ENCODE assay signal across 9 mouse cellular contexts in the genomic region with DNA sequence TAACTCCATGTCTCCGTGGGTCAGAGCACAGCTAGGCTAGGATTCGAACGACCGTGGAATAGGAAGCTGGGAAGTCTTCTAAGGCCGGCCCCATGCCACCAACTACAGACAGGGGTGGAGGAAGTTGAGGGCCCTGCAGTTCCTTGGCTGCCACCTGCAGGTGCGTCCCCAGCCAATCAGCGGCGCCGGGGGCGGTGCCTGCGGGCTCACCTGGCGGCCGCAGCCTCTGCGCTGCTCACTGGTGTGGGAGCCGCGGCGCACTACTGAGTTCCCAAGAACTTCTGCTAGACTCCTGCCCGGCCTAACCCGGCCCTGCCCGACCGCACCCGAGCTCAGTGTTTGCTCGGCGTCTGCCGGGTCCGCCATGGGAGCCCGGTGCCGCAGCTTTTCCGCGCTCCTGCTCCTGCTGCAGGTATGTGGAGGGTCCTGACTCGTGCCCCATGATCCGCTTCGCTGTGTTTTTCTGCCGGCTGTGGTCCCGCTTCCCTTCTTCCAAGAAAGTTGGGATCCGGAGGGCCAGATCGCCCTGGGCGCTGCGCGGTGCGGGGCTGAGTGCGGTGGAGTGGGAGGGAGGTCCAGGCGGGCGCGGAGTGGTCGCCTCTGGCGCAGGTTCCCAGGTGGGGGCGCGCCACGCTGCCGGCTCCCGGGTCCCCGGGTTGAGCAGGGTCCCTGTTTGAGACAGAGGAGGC. TPM values are rescaled to one million over a fixed set of nuclear protein-coding genes. Genes with fewer than 3 reads are reported as not detected.
A peak's percentile ranks its signal among the peaks of the same experiment; 100 is the strongest.
DNase-seq lines count a peak whose midpoint lies in the region; ATAC-seq and TF ChIP-seq lines count a peak whose summit lies in the region.
"Had no signal": no experiment of that assay in that cellular context is flagged by ENCODE, and none has a peak within 500 bp of the region (broad histone marks: within the 10 kb centered on the region; RNA-seq: fewer than 3 reads in every experiment).

A gene (plus strand): TSS at position 221 of the 689 bp plus-strand sequence.

- under 1% methylated on average over 49 of the region's 53 CpGs for WGBS in hindbrain, postnatal 0 days
- under 1% methylated on average over 50 of the region's 53 CpGs for WGBS in limb, embryonic 14.5 days
- under 1% methylated on average over 53 of the region's 53 CpGs for WGBS in midbrain, embryonic 13.5 days
- WGBS in stomach, embryonic 16.5 days, result 1% methylated on average over 53 of the region's 53 CpGs

- no peaks in the 10 kb centered on the region for H3K9me3 ChIP-seq in hindbrain, postnatal 0 days (ENCODE audit: low read length)
- H3K9me3 ChIP-seq in limb, embryonic 14.5 days (ENCODE audit: control insufficient read depth, low read length), result no peaks in the 10 kb centered on the region
- H3K9me3 ChIP-seq in midbrain, embryonic 13.5 days, result no peaks in the 10 kb centered on the region
- no peaks in the 10 kb centered on the region for H3K9me3 ChIP-seq in stomach, embryonic 16.5 days (replicated peaks; ENCODE audit: control insufficient read depth, low read length)

- H3K4me3 ChIP-seq in embryonic fibroblast, embryonic 13.5 days (ENCODE audit: insufficient read depth, low read length), result peak within 1 kb of the TSS; percentile 38
- H3K4me3 ChIP-seq in hindbrain, postnatal 0 days (ENCODE audit: low read length), result peak within 1 kb of the TSS; percentile 54
- H3K4me3 ChIP-seq in limb, embryonic 14.5 days (replicated peaks; ENCODE audit: low read length), result peak within 1 kb of the TSS; percentile 47
- peak within 1 kb of the TSS; percentile 56 for H3K4me3 ChIP-seq in midbrain, embryonic 13.5 days (replicated peaks)
- H3K4me3 ChIP-seq in stomach, embryonic 16.5 days (replicated peaks; ENCODE audit: low read length), result peak within 1 kb of the TSS; percentile 66

- H3K27me3 ChIP-seq in hindbrain, postnatal 0 days (ENCODE audit: insufficient read depth, low read length), result peaks cover 33% of the 10 kb centered on the region
- H3K27me3 ChIP-seq in limb, embryonic 14.5 days (ENCODE audit: control insufficient read depth, insufficient read depth, low read length), result peaks cover 55% of the 10 kb centered on the region
- peaks cover 57% of the 10 kb centered on the region for H3K27me3 ChIP-seq in midbrain, embryonic 13.5 days
- peaks cover 23% of the 10 kb centered on the region; the same call in 1 of the 2 replicates for H3K27me3 ChIP-seq in stomach, embryonic 16.5 days (ENCODE audit: control insufficient read depth, insufficient read depth, low read length)

- H3K27ac ChIP-seq in embryonic fibroblast, embryonic 13.5 days (ENCODE audit: insufficient read depth, low read length), result no peak within 1 kb of the TSS
- no peak within 1 kb of the TSS for H3K27ac ChIP-seq in hindbrain, postnatal 0 days
- H3K27ac ChIP-seq in limb, embryonic 14.5 days (replicated peaks; ENCODE audit: low read depth, low read length), result no peak within 1 kb of the TSS
- no peak within 1 kb of the TSS for H3K27ac ChIP-seq in midbrain, embryonic 13.5 days
- H3K27ac ChIP-seq in stomach, embryonic 16.5 days (ENCODE audit: low read length), result peak within 1 kb of the TSS; percentile 93

- ATAC-seq in hindbrain, postnatal 0 days, result peak; percentile 69
- ATAC-seq in limb, embryonic 14.5 days (ENCODE audit: low FRiP score, low read depth), result peak; percentile 53; the same call in 1 of the 2 replicates
- ATAC-seq in midbrain, embryonic 13.5 days, result 0 out of 2 replicates have a peak, but pooled peaks have one; percentile 43
- ATAC-seq in stomach, embryonic 16.5 days (ENCODE audit: insufficient read depth, low FRiP score), result peak; percentile 93

- TF ChIP-seq POLR2A in embryonic fibroblast, embryonic 13.5 days (IDR thresholded peaks at IDR 0.05; ENCODE audit: low read depth, low read length), result no peak
- 0 out of 2 replicates have a peak, but pooled peaks have one; percentile 19 for TF ChIP-seq POLR2A in limb, embryonic 14.5 days (IDR thresholded peaks at IDR 0.05; ENCODE audit: borderline replicate concordance, extremely low read depth, insufficient read depth, insufficient read length)

- H3K4me1 ChIP-seq in embryonic fibroblast, embryonic 13.5 days (ENCODE audit: control insufficient read depth, insufficient read depth, low read length), result 0 out of 2 replicates have a peak, but pooled peaks cover 3% of the 10 kb centered on the region
- H3K4me1 ChIP-seq in hindbrain, postnatal 0 days (ENCODE audit: insufficient read depth, low read length), result 0 out of 2 replicates have a peak, but pooled peaks cover 11% of the 10 kb centered on the region
- peaks cover 11% of the 10 kb centered on the region; the same call in 1 of the 2 replicates for H3K4me1 ChIP-seq in limb, embryonic 14.5 days (ENCODE audit: control insufficient read depth, insufficient read depth, low read length)
- H3K4me1 ChIP-seq in midbrain, embryonic 13.5 days (replicated peaks), result peaks cover 15% of the 10 kb centered on the region
- H3K4me1 ChIP-seq in stomach, embryonic 16.5 days (ENCODE audit: control insufficient read depth, insufficient read depth, low read length), result peaks cover 7% of the 10 kb centered on the region; the same call in 1 of the 2 replicates

- DNase-seq in adrenal gland, adult (ENCODE audit: inconsistent age in 2 of 2, low spot score in 1 of 2), result peak; percentile 19 to 45
- no peak for DNase-seq in adrenal gland, postnatal 4 days (ENCODE audit: low spot score in 2 of 2)
- peak; percentile 95 for DNase-seq in WW6 (ENCODE audit: low read depth, low spot score)
- DNase-seq in hindbrain, postnatal 0 days (ENCODE audit: low spot score), result peak; percentile 55
- DNase-seq in limb, embryonic 14.5 days (ENCODE audit: low spot score), result peak; percentile 41

- H3K9ac ChIP-seq in hindbrain, postnatal 0 days (replicated peaks; ENCODE audit: low read length), result peak within 1 kb of the TSS; percentile 33
- H3K9ac ChIP-seq in limb, embryonic 14.5 days (ENCODE audit: low read depth, low read length, severe bottlenecking), result peak within 1 kb of the TSS; percentile 43
- peak within 1 kb of the TSS; percentile 59 for H3K9ac ChIP-seq in midbrain, embryonic 13.5 days (replicated peaks)
- peak within 1 kb of the TSS; percentile 86 for H3K9ac ChIP-seq in stomach, embryonic 16.5 days (ENCODE audit: low read length)

- no peaks in the 10 kb centered on the region for H3K36me3 ChIP-seq in hindbrain, postnatal 0 days (ENCODE audit: insufficient read depth, low read length)
- no peaks in the 10 kb centered on the region for H3K36me3 ChIP-seq in limb, embryonic 14.5 days (ENCODE audit: control insufficient read depth, insufficient read depth, low read length)
- no peaks in the 10 kb centered on the region for H3K36me3 ChIP-seq in midbrain, embryonic 13.5 days
- no peaks in the 10 kb centered on the region for H3K36me3 ChIP-seq in stomach, embryonic 16.5 days (ENCODE audit: control insufficient read depth, insufficient read depth, low read length)

- TF ChIP-seq CTCF in embryonic fibroblast, embryonic 13.5 days (IDR thresholded peaks at IDR 0.05; ENCODE audit: borderline replicate concordance, insufficient read depth, low read length), result no peak
- 0 out of 2 replicates have a peak, but pooled peaks have one; percentile 11 for TF ChIP-seq CTCF in hindbrain, postnatal 0 days (IDR thresholded peaks at IDR 0.05; ENCODE audit: low read depth)

- peak within 1 kb of the TSS; percentile 90 for H3K4me2 ChIP-seq in hindbrain, postnatal 0 days (ENCODE audit: low read depth, low read length)
- H3K4me2 ChIP-seq in limb, embryonic 14.5 days (replicated peaks; ENCODE audit: low read depth, low read length, severe bottlenecking), result peak within 1 kb of the TSS; percentile 90
- peak within 1 kb of the TSS; percentile 96 for H3K4me2 ChIP-seq in midbrain, embryonic 13.5 days (replicated peaks)
- peak within 1 kb of the TSS; percentile 60 for H3K4me2 ChIP-seq in stomach, embryonic 16.5 days (ENCODE audit: low read depth, low read length)

RNA-seq across cellular contexts. Expression of the gene that starts here (rescaled TPM):
- total RNA-seq in adrenal gland, postnatal 4 days (2021), result 10 to 100 TPM in 1 of 2 experiments, 1 to 10 TPM in 1; 7.7 to 26.7 TPM
- polyA plus RNA-seq in embryonic fibroblast, embryonic 13.5 days (2011; ENCODE audit: insufficient read length, low read depth, missing spikeins), result not detected in 2 replicates
- 5.6 and 6.7 TPM in 2 replicates for total RNA-seq in hindbrain, postnatal 0 days (2014; rRNA removed)
- polyA plus RNA-seq in hindbrain, postnatal 0 days (2015; fragmentation: Nextera tagmentation; extraction: Ambion mirVana), result 6.6 and 6.7 TPM in 2 replicates
- 21.7 and 25.2 TPM in 2 replicates for polyA plus RNA-seq in limb, embryonic 14.5 days (2012; rRNA removed)
- 56.1 and 58.6 TPM in 2 replicates for polyA plus RNA-seq in limb, embryonic 14.5 days (2014; fragmentation: Nextera tagmentation; extraction: Ambion mirVana)
- 3.3 and 4.0 TPM in 2 replicates for polyA plus RNA-seq in midbrain, embryonic 13.5 days (2015; fragmentation: Nextera tagmentation; extraction: Ambion mirVana)
- polyA plus RNA-seq in stomach, embryonic 16.5 days (2015; fragmentation: Nextera tagmentation; extraction: Ambion mirVana), result 215 and 267 TPM in 2 replicates
- total RNA-seq: heart, postnatal 36 days had no signal

Comparison
In these comparisons a context has a peak if more than half of its experiments do, and no peak if none do; other contexts are left out.
1. DNase-seq: peak in adrenal gland, adult (2 of 2), WW6 (single experiment), hindbrain, postnatal 0 days (single experiment) and limb, embryonic 14.5 days (single experiment); none in adrenal gland, postnatal 4 days (0 of 2).
2. ATAC-seq: peak in every context shown above with its lines; median percentile 93 in stomach, embryonic 16.5 days; 69 in hindbrain, postnatal 0 days; 53 in limb, embryonic 14.5 days; 43 in midbrain, embryonic 13.5 days.
3. H3K9ac ChIP-seq: peak in every context shown above with its lines; median percentile 86 in stomach, embryonic 16.5 days; 59 in midbrain, embryonic 13.5 days; 43 in limb, embryonic 14.5 days; 33 in hindbrain, postnatal 0 days.
4. Peak in every context shown above with its lines, with median percentiles within 50 percentile points of each other: H3K4me3 ChIP-seq and H3K4me2 ChIP-seq.